14 mouse cellular contexts compared by ENCODE assay signal in genomic region chr2:26268216-26268615, GRCm38 (mm10). TPM values are rescaled to one million over a fixed set of nuclear protein-coding genes. Genes with fewer than 3 reads are reported as not detected.
"Had no signal": no experiment of that assay in that cellular context is flagged by ENCODE, and none has a peak within 500 bp of the region (broad histone marks: within the 10 kb centered on the region; RNA-seq: fewer than 3 reads in every experiment).

No protein-coding gene starts in this region.

- ATAC-seq: liver, embryonic 12.5 days had no signal

- DNase-seq: kidney, adult 8-10 months; kidney, postnatal 10 days; kidney, postnatal 36 days; liver; lung, adult 18-20 months; lung, postnatal 10 days; lung, postnatal 36 days; midbrain, embryonic 14.5 days; right cerebral cortex, postnatal 25 days; thymus, postnatal 25 days had no signal

RNA-seq across cellular contexts. Expression of gene Ccdc187, which starts 26.1 kb away (rescaled TPM):
- total RNA-seq: megakaryocyte progenitor cell, adult 5-6 weeks; megakaryocyte-erythroid progenitor cell, adult 5-6 weeks had no signal
- polyA plus RNA-seq: neural tube, embryonic 11.5 days had no signal
